Mouse (Mus musculus): ENCODE data around the gene Slc37a1. TPM values are rescaled to one million over a fixed set of nuclear protein-coding genes. Genes with fewer than 3 reads are reported as not detected.

The Slc37a1 gene
- polyA plus RNA-seq, 1 experiment from 2014 or later, result 17.3 TPM

GRCm38 (mm10) chr17:31330622-31331021, 44.0 kb downstream of the Slc37a1 start:
- H3K4me3 ChIP-seq, result no peak overlapping the region
- H3K27ac ChIP-seq, result no peak overlapping the region
- H3K36me3 ChIP-seq, result no peaks in the 10 kb centered on the region
- H3K4me1 ChIP-seq (replicated peaks), result peaks cover 30% of the 10 kb centered on the region
- no peaks in the 10 kb centered on the region for H3K27me3 ChIP-seq (ENCODE audit: insufficient read depth, poor library complexity, severe bottlenecking)
- peak; percentile 72 for DNase-seq (ENCODE audit: low spot score)
- WGBS, result 45% methylated on average over 4 of the region's 4 CpGs
- no peaks in the 10 kb centered on the region for H3K9me3 ChIP-seq

GRCm38 (mm10) chr17:31331273-31331672, 44.7 kb downstream of the Slc37a1 start:
- H3K27ac ChIP-seq, result no peak overlapping the region
- H3K27me3 ChIP-seq (ENCODE audit: insufficient read depth, poor library complexity, severe bottlenecking), result no peaks in the 10 kb centered on the region
- no peak overlapping the region for H3K4me3 ChIP-seq
- WGBS, result 84% methylated on average over 6 of the region's 6 CpGs
- H3K4me1 ChIP-seq (replicated peaks), result peaks cover 27% of the 10 kb centered on the region
- H3K9me3 ChIP-seq, result no peaks in the 10 kb centered on the region
- no peaks in the 10 kb centered on the region for H3K36me3 ChIP-seq
- no peak for DNase-seq (ENCODE audit: low spot score)

- Histone ChIP-seq H3K9me3 (no peaks in the 10 kb centered on the region), H3K27ac (no peak overlapping the region), H3K36me3 (no peaks in the 10 kb centered on the region), H3K4me1 (replicated peaks) (peaks cover 21% of the 10 kb centered on the region), H3K4me3 (no peak overlapping the region), H3K27me3 (ENCODE audit: insufficient read depth, poor library complexity, severe bottlenecking) (no peaks in the 10 kb centered on the region)
- WGBS, result 76% methylated on average over 3 of the region's 3 CpGs
- no peak for DNase-seq (ENCODE audit: low spot score)
These were observed 45.3 kb downstream of the Slc37a1 start for GRCm38 (mm10) chr17:31331920-31332319.

DNA sequence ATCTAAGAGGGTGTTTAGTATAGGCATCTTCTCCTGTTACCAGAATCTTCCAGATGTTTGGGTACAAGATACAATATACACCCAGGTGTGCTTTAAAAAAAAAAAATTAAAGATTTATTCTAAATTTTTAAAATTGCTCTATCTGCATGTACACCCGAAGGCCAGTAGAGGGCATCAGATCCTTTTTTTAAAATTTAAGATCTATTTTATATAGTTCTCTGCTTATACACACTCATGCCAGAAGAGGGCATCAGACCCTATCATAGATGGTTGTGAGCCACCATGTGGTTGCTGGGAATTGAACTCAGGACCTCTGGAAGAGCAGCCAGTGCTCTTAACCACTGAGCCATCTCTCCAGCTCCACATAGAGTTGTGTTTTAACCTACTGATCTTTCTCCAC, 45.7 kb downstream of the Slc37a1 start:
- no peak for DNase-seq (ENCODE audit: low spot score)
- 42% methylated on average over 1 of the region's 1 CpGs for WGBS
- H3K36me3 ChIP-seq, result no peaks in the 10 kb centered on the region
- H3K4me3 ChIP-seq, result no peak overlapping the region
- peaks cover 16% of the 10 kb centered on the region for H3K4me1 ChIP-seq (replicated peaks)
- no peak overlapping the region for H3K27ac ChIP-seq
- H3K27me3 ChIP-seq (ENCODE audit: insufficient read depth, poor library complexity, severe bottlenecking), result no peaks in the 10 kb centered on the region
- H3K9me3 ChIP-seq, result no peaks in the 10 kb centered on the region

GRCm38 (mm10) chr17:31334509-31335260, 48.1 kb downstream of the Slc37a1 start:
- Histone ChIP-seq H3K36me3 (no peaks in the 10 kb centered on the region; the same call in 1 of the 2 replicates), H3K27me3 (ENCODE audit: insufficient read depth, poor library complexity, severe bottlenecking) (no peaks in the 10 kb centered on the region), H3K27ac (no peak overlapping the region), H3K9me3 (no peaks in the 10 kb centered on the region), H3K4me3 (no peak overlapping the region), H3K4me1 (replicated peaks) (peaks cover 17% of the 10 kb centered on the region)
- 93% methylated on average over 11 of the region's 11 CpGs for WGBS
- no peak for DNase-seq (ENCODE audit: low spot score)

DNA sequence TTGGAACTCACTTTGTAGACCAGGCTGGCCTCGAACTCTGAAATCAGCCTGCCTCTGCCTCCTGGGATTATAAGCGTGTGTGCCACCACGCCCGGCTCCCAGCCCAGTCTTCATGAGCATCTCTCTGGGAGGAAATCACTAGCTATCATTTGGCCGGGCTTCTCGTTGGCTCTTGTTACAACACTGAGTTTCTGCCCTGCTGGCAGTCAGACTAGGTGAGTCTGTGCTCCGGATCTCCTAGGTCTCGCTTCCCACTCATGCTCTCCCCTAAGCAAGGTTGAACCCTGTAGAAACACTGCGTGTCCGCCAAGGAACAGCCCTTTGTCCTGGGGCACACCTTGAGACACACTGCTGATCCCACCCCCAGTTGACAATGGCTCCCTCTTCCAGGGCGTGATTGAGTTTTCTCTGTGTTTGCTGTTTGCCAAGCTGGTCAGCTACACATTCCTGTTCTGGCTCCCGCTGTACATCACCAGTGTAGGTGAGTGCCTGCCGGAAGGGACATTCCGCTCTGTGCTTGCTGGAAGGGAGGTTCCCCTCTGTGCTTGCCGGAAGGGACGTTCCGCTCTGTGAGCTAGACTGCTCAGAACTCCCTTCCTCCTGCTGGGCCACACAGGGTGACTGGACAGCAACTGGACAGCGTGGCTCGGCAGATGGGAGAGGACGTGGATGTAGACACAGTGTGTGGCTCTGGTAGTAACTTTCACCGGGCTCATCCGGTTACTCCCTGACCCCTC, 48.9 kb downstream of the Slc37a1 start:
- H3K36me3 ChIP-seq, result no peaks in the 10 kb centered on the region; the same call in 1 of the 2 replicates
- DNase-seq (ENCODE audit: low spot score), result no peak
- H3K4me3 ChIP-seq, result no peak overlapping the region
- H3K27me3 ChIP-seq (ENCODE audit: insufficient read depth, poor library complexity, severe bottlenecking), result no peaks in the 10 kb centered on the region
- no peaks in the 10 kb centered on the region for H3K9me3 ChIP-seq
- peaks cover 16% of the 10 kb centered on the region for H3K4me1 ChIP-seq (replicated peaks)
- H3K27ac ChIP-seq, result no peak overlapping the region
- 82% methylated on average over 22 of the region's 22 CpGs for WGBS

DNA sequence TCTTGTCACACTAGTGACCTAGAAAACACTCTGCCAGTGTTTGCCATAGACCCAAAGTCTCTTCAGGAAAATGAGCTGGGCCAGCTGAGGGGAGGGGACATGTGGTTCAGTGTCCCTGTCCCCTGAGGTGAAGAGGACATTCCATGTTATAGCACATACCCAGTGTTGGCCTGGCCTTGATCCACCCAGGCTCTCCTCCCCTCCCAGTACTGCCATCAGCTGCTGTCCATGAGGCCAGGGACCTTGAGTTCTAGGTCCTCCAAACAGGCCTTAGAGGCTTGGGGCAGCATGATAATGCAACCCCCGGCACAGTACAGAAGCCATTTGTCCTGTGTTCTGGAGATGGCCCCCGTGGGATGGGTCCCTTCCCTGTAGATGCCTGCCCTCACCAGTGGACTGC, 53.2 kb downstream of the Slc37a1 start:
- H3K9me3 ChIP-seq, result no peaks in the 10 kb centered on the region
- no peak overlapping the region for H3K27ac ChIP-seq
- H3K27me3 ChIP-seq (ENCODE audit: insufficient read depth, poor library complexity, severe bottlenecking), result no peaks in the 10 kb centered on the region
- H3K4me3 ChIP-seq, result no peak overlapping the region
- peaks cover 28% of the 10 kb centered on the region for H3K4me1 ChIP-seq (replicated peaks)
- DNase-seq (ENCODE audit: low spot score), result no peak
- WGBS, result 80% methylated on average over 2 of the region's 2 CpGs
- H3K36me3 ChIP-seq, result no peaks in the 10 kb centered on the region; the same call in 1 of the 2 replicates

GRCm38 (mm10) chr17:31342191-31342590, 55.6 kb downstream of the Slc37a1 start:
- H3K4me3 ChIP-seq, result no peak overlapping the region
- no peaks in the 10 kb centered on the region; the same call in 1 of the 2 replicates for H3K36me3 ChIP-seq
- H3K27ac ChIP-seq, result no peak overlapping the region
- no peaks in the 10 kb centered on the region for H3K27me3 ChIP-seq (ENCODE audit: insufficient read depth, poor library complexity, severe bottlenecking)
- WGBS, result 71% methylated on average over 6 of the region's 6 CpGs
- no peak for DNase-seq (ENCODE audit: low spot score)
- no peaks in the 10 kb centered on the region for H3K9me3 ChIP-seq
- H3K4me1 ChIP-seq (replicated peaks), result peaks cover 23% of the 10 kb centered on the region

DNA sequence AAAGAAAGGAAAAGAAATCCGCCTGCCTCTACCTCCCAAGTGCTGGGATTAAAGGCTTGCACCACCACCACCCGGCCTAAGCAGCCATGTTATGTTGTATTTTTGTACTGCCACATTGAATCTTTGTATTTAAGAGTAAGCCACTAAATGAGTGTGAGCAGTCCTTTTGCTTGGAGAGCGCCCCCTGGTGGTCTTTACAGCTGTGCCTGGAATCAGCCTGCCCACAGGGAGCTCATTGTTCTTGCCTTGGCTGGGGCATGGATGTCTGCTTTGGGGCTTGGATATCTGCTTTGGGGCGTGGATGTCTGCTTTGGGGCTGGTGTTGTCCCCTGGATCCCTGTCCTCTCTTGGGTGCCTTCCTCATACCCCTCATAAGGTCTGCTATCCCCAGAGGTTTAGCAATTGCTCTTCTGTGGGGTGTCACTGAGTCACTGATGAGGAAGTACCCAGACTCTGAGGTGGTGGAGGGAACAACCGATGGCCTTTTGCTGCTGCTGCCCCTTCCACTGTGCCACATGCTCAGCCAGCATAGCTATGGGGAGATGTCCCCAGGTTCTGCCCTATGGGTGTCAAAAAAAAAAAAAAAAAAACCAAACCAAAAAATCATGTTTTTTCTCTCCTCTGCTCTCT, 57.7 kb downstream of the Slc37a1 start:
- H3K4me3 ChIP-seq, result no peak overlapping the region
- DNase-seq (ENCODE audit: low spot score), result peak; percentile 76
- H3K27me3 ChIP-seq (ENCODE audit: insufficient read depth, poor library complexity, severe bottlenecking), result no peaks in the 10 kb centered on the region
- no peaks in the 10 kb centered on the region for H3K9me3 ChIP-seq
- peaks cover 21% of the 10 kb centered on the region for H3K4me1 ChIP-seq (replicated peaks)
- 43% methylated on average over 5 of the region's 5 CpGs for WGBS
- H3K36me3 ChIP-seq, result no peaks in the 10 kb centered on the region; the same call in 1 of the 2 replicates
- no peak overlapping the region; the same call in 1 of the 2 replicates for H3K27ac ChIP-seq

- no peak overlapping the region for H3K4me3 ChIP-seq
- 92% methylated on average over 3 of the region's 3 CpGs for WGBS
- peaks cover 25% of the 10 kb centered on the region for H3K4me1 ChIP-seq (replicated peaks)
- H3K36me3 ChIP-seq, result no peaks in the 10 kb centered on the region; the same call in 1 of the 2 replicates
- DNase-seq (ENCODE audit: low spot score), result no peak
- no peaks in the 10 kb centered on the region for H3K27me3 ChIP-seq (ENCODE audit: insufficient read depth, poor library complexity, severe bottlenecking)
- H3K9me3 ChIP-seq, result no peaks in the 10 kb centered on the region
- no peak overlapping the region for H3K27ac ChIP-seq
These were observed 58.2 kb downstream of the Slc37a1 start for GRCm38 (mm10) chr17:31344816-31345215.

DNA sequence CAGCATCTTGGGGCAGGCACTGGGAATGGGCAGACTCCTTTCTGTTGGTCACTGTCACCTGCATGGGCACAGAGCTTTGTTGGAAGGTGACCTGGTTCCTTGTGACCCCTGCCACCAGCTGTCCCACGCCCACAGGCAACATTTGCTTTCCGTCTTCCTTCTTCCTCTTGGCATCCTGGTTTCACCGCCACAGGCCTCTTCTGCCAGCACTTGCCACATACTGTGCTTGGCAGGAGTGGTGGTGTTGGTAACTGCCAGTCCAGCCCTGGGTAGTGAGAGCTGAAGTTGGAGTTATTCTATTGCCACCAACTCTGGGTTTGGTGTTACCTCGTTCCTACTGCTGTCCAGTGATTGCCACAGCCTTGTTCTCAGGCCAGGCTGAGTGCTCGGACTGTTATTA, 61.5 kb downstream of the Slc37a1 start:
- Histone ChIP-seq H3K4me3 (no peak overlapping the region), H3K36me3 (no peaks in the 10 kb centered on the region; the same call in 1 of the 2 replicates), H3K27me3 (ENCODE audit: insufficient read depth, poor library complexity, severe bottlenecking) (no peaks in the 10 kb centered on the region), H3K27ac (0 out of 2 replicates have a peak overlapping the region, but pooled peaks have one; percentile 16), H3K9me3 (no peaks in the 10 kb centered on the region), H3K4me1 (replicated peaks) (peaks cover 17% of the 10 kb centered on the region)
- no peak for DNase-seq (ENCODE audit: low spot score)
- WGBS, result 88% methylated on average over 5 of the region's 5 CpGs

- Histone ChIP-seq H3K36me3 (no peaks in the 10 kb centered on the region; the same call in 1 of the 2 replicates), H3K27me3 (ENCODE audit: insufficient read depth, poor library complexity, severe bottlenecking) (no peaks in the 10 kb centered on the region), H3K27ac (peak overlapping the region; percentile 36; the same call in 1 of the 2 replicates), H3K4me3 (no peak overlapping the region), H3K9me3 (no peaks in the 10 kb centered on the region), H3K4me1 (replicated peaks) (peaks cover 14% of the 10 kb centered on the region)
- DNase-seq (ENCODE audit: low spot score), result no peak
- WGBS, result 87% methylated on average over 12 of the region's 12 CpGs
These were observed 62.8 kb downstream of the Slc37a1 start for GRCm38 (mm10) chr17:31349388-31349787.
